Mouse (Mus musculus) fat pad, adult 2 months (tissue): ENCODE data around the gene 1700001P01Rik.

ENCODE experiments used
- DNase-seq: peaks from one replicate; pipeline ENCODE4 v3.0.0-alpha.2; 2011; ENCODE audit warnings: low read depth, low spot score; ENCODE audit errors: extremely low read depth

The 1700001P01Rik gene

GRCm38 (mm10) chr11:97775808-97776496 is at the start of gene 1700001P01Rik:
TSS of gene 1700001P01Rik (minus strand) at chr11:97775918.
- no peak for DNase-seq

- no peak for DNase-seq
These were observed 49.6 kb upstream of the 1700001P01Rik start for GRCm38 (mm10) chr11:97825295-97825694.

DNA sequence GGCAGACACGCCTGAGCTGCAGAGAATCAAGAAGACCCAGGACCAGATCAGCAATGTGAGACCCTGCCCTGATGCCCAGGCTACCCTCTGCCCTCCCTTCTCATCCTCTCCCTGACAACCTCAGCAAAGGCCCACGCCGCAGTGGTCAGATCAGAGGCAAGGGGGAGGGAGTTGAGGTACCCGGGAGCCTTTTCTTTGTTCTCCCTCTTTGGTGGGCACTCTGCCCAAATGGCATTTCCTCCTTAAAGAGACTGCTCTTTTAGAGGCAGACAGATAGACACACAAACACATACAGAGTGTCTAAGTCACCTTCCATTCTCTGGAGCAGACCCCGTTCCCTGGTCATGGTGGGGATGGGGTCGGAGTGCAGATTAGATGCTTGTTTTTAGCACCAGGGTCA is 49.2 kb upstream of the 1700001P01Rik start:
- no peak for DNase-seq

DNA sequence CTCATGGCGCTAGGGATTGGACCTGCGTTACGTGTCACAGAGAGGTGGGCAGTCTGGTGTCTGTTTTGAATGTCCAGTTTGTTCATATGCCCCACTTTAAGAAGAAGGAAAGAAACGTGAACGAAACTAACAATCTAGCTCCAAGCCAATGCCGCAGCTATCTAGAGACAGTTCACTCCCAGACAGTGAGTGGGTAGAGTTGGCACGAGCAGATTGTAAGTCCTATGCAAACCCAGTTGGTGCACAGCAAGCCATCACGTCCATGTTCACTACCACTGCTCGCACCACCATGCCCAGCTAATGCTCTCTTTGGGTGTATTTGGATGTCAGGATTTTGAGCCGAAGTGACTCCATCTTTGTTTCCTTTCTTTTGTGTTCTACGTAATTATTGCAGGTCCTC is 48.5 kb upstream of the 1700001P01Rik start:
- no peak for DNase-seq

GRCm38 (mm10) chr11:97822840-97823603 is 47.3 kb upstream of the 1700001P01Rik start:
- no peak for DNase-seq

DNA sequence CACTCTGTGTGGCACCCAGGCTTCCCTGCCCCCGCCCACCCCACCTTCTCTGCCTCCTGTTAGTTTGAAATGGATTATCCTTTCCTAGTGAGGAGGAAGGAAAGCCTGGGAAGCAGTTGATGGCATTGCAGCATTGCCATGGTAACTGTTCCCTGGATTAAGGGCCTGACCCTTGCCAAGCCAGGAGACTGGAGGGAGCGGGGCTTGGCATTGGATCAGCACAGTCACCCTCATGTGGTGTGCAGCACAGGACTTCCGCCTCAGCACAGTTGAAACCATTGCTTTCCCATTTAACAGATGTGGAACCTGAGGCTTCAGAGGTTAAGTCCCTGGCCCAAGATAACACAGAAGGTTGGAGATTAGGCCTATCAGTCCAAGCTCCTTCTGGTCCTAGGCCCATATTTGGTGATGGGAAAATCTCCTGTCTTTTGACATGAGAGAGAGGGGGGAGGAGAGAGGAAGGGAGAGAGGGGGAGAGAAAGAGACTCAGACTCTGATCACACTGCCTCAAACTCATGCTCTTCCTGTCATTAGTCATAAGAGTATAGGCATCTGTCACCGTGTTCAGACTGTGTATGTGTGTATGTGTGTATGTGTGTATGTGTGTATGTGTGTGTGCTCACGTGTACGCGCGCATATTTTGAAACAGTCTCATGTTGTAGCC is 45.8 kb upstream of the 1700001P01Rik start:
- no peak for DNase-seq

- no peak for DNase-seq
These were observed 45.1 kb upstream of the 1700001P01Rik start for GRCm38 (mm10) chr11:97820840-97821239.

GRCm38 (mm10) chr11:97819923-97820322 is 44.2 kb upstream of the 1700001P01Rik start:
- DNase-seq, result no peak

- no peak for DNase-seq
These were observed 43.4 kb upstream of the 1700001P01Rik start for GRCm38 (mm10) chr11:97819102-97819501.

GRCm38 (mm10) chr11:97818571-97818970 is 42.9 kb upstream of the 1700001P01Rik start:
- DNase-seq, result no peak

DNA sequence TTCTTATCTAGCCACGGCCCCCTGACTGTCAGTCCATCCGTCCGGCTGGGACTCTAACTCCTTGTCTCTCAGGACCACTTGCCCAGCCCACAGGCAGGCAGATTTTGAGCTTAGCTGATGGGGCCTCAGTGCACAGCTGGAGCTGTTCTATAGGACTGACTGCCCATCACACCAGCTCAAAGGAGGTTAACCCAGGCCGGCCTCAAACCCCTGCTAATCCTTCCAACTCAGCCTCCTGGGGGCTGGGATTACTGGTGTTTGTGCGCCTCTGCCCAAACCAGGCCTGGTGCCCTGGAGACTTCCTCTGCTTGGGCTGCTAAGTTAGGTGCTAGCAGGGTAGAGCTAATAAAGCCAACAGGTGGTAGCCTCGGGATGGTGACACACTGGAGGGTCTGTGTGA is 42.3 kb upstream of the 1700001P01Rik start:
- DNase-seq, result no peak

DNA sequence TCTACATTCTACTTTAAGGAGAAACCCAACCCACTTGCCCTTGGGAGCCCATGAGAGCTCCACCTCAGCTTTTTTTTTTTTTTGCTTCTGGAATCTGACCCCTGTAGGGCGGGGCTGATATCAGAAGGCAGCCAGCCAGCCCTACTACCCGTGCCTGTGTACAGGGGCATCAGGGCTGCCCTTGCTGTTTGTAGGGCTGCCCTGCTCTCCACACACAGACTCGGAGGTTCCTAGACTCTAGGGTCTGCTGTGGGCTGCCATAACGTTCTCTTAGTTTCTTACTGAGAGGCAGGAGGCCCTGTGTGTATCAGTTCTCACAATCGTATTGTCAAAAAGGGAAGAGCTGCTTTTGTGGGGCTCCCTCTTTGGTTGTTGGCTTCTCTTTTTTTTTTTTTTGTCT is 41.7 kb upstream of the 1700001P01Rik start:
- no peak for DNase-seq

DNA sequence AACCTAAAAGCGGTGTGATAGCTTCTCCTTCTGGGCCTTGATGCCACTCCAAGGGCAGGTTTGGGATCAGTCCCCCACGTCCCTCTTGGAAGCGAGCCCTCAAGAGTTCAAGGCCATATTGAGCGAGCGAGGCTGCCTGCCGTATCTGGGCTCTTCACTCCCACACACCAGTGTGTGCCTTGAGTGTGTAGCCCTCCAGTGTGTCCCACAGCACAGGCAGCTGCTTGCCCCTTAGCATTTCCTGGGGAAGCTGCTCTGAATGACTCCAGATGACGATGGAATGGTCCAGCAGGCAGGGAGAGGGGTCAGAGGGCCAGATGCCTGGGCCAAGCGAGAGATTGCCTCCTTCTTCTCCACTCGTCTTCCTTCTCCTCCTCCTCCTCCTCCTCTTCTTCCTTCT is 41.2 kb upstream of the 1700001P01Rik start:
- DNase-seq, result no peak

- DNase-seq, result no peak
These were observed 40.5 kb upstream of the 1700001P01Rik start for GRCm38 (mm10) chr11:97816176-97816575.

DNA sequence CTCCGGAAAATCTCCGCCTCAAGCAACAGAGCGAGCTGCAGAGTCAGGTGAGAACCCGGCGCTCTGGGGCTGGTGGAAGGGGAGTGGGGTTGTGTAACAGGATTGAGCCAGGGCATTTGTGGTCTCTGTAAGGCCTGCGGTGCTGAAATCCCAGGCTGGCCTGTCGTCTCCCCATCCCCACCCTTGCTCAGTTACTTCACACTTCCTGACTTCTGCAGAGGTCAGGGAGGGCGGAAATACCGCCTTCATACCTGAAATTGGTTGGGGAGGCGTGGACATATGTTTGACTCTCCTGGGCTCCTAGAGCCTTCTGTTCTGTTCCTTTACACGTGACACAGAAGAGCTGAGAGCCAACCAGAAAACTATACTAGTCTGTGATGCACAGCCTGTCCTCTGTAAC is 40.0 kb upstream of the 1700001P01Rik start:
- no peak for DNase-seq

DNA sequence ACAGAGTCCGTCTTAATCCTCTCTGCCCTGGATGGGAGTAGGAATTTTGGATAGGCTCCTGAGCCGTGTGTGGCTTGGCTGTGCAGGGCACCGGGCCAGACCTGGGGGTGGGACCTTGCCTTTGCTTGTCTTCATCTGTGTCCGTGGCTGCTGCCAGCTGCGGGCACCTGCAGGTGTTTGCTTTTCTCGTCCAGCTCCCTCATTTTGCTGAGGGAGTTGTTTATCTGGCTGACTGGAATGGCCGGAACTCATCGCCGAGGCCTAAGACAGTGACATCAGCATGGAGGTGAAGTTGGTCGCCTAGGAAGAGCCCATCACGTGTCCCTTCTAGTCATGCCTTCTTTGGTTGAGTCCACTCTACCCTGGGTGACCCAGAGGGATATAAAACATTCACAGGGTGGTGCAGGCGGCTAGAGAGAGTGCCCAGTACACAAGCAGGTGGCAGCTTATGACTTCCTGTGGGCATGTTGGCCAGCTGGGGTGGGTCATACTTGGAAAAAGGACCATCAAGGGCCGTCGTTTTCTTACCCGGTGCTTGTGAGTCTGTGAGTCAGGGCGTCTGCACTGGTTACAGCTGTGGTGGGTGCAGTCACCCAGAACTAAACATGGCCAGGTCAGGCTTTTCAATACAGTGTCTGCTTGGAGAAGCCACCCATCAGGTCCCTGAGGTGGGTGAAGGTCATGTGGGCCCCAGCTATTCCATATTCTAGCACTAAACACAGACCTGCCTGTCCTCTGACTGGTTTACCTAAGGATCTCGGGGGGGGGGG is 38.2 kb upstream of the 1700001P01Rik start:
- peak; percentile 75 for DNase-seq

DNA sequence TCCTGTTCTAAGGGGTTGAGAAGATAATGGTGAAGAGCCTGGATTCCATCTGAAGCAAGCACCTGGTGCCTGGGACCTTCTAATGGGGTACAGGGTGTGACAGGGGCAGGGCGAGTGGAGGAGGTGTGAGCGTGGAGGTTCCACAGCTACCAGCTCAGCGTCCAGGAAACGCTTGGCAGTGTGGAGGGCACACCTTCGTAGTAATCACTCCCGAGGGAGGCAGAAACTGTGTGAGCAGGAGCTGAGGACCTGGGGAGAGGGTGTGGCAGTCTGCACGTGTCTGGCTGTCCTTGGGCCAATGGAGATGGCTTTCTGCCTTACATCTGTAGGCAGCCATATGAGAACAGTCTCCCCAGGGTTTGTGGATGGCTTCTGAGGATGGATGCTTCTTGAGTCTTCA is 37.4 kb upstream of the 1700001P01Rik start:
- no peak for DNase-seq

- no peak for DNase-seq
These were observed 36.8 kb upstream of the 1700001P01Rik start for GRCm38 (mm10) chr11:97812491-97812921.

GRCm38 (mm10) chr11:97811569-97812362 is 36.0 kb upstream of the 1700001P01Rik start:
- no peak for DNase-seq

- peak; percentile 80 for DNase-seq
These were observed 35.3 kb upstream of the 1700001P01Rik start for GRCm38 (mm10) chr11:97810970-97811369.
